Mouse (Mus musculus) kidney, adult 9 months (tissue): Measurements from ENCODE around the gene Gm17657.

ENCODE experiments used
- DNase-seq: peaks from one replicate; pipeline ENCODE4 v3.0.0; 2022

The Gm17657 gene

GRCm38 (mm10) chr17:29485336-29486233 is 63.9 kb downstream of the Gm17657 start:
- no peak for DNase-seq

- DNase-seq, result no peak
These were observed 65.0 kb downstream of the Gm17657 start for GRCm38 (mm10) chr17:29484431-29484830.

DNA sequence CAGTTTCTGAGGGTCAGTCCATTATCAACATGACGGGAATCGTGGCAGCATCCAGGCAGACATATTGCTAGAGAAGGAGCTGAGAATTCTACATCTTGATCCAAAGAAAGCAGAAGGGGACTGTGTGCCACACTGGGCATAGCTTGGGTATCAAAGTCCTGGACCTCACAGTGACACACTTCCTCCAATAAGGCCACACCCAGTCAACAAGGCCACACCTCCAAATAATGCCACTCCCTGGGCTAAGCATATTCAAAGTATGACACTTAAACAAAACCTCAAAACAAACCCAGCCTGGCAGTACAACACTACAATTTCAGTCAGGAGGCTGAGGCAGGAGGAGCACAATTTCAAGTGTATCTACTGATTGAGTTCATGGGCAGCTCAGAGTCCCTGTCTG is 66.2 kb downstream of the Gm17657 start:
- no peak for DNase-seq

DNA sequence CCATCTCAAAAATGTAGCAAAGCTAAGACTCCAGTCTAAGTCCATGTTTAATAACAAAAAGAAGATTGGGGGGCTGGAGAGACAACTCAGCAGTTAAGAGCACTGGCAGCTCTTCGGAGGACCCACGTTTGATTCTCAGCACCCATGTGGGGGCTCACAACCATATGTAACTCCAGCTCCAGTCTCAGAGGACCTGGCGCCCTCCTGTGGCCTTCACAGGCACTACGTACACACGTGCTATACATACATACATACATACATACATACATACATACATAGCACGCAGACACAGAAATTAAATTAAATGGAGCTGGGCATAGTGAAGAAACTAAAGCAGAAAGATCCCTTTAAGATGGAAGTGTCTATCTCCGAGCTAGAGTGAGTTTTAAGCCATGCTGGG is 66.8 kb downstream of the Gm17657 start:
- no peak for DNase-seq

DNA sequence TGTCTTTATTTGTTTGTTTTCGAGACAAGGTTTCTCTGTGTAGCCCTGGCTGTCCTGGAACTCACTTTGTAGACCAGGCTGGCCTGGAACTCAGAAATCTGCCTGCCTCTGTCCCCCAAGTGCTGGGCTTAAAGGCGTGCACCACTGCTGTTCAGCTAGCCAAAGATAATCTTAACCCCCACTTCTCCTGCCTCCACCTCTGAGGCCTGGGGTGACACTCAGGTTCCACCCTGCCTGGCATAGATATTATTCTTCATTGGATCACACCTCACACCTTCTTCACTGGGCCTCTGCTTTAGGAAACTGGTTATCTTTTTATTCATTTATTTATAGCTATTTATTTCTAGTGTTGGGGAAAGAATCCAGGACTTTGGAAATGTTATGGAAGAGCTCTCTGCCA is 69.2 kb downstream of the Gm17657 start:
- no peak for DNase-seq

GRCm38 (mm10) chr17:29478271-29478670 is 71.2 kb downstream of the Gm17657 start:
- DNase-seq, result no peak

DNA sequence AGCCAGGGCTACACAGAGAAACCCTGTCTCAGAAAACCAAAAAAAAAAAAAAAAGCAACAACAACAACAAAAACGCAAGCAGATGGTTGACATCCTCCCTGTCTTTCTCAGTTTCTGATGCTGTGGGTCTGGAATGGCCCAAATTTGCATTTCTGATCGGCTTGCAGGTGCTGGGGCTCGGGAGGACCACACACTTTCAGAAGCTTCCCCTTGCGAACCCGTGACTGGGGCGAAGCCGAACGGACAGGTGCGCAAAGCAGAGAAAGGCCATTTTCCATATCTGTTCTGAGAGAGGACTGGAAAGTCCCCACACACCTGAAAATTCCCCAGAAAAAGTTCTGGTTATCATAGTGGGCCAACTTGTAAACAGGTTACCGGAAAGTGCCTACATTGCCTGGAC is 72.1 kb downstream of the Gm17657 start:
- DNase-seq, result no peak

- DNase-seq, result no peak
These were observed 73.0 kb downstream of the Gm17657 start for GRCm38 (mm10) chr17:29476461-29476860.

DNA sequence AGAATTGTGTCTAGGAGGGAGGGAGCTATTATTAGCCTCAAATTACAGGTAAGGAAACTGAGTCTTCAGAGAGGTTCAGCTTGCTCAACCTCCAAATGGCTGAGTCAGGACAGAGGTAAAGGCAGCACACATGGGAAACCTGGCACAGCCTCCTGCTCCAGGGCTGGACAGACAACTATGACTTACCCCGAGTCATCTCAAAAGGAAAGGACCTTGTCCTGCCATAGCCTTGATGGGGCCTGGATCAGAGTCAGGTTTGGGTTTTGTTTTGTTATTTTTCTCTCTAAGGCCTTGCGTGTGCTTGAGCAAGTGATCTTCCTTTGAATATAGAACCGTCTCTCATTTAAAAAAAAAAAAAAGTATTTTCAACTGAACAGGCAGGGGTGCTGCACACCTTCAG is 74.3 kb downstream of the Gm17657 start:
- DNase-seq, result no peak

- no peak for DNase-seq
These were observed 75.4 kb downstream of the Gm17657 start for GRCm38 (mm10) chr17:29474036-29474435.

- no peak for DNase-seq
These were observed 76.0 kb downstream of the Gm17657 start for GRCm38 (mm10) chr17:29473466-29473865.
